Mouse (Mus musculus) CH12.LX (cell line): ENCODE results near the gene Usp49. TPM values are rescaled to one million over a fixed set of nuclear protein-coding genes. Genes with fewer than 3 reads are reported as not detected.

Experiments used
- DNase-seq: peaks from one replicate; pipeline ENCODE4 v3.0.0-alpha.2; 2013; ENCODE audit errors: extremely low read depth
- H3K27ac ChIP-seq: 2 replicates; pipeline ENCODE4 v1.5.1; 2012; ENCODE audit warnings: low read depth, mild to moderate bottlenecking, control low read depth, moderate library complexity; ENCODE audit not compliant: insufficient read depth
- H3K27me3 ChIP-seq: replicated peaks from 2 replicates; pipeline ENCODE3; 2012; ENCODE audit warnings: inconsistent platforms
- H3K36me3 ChIP-seq, 2 experiments: replicated peaks in 1 of 2; 2 replicates each; pipeline versions ENCODE3 to v1.6.1; 2012; ENCODE audit warnings: inconsistent platforms in 1 of 2, low read length in 1 of 2, mild to moderate bottlenecking in 1 of 2, mixed read lengths in 1 of 2, moderate library complexity in 1 of 2; ENCODE audit not compliant: control insufficient read depth in 1 of 2, insufficient read depth in 1 of 2
- H3K4me1 ChIP-seq, 2 experiments: 2 replicates each; pipeline ENCODE4 v1.6.1; 2012; ENCODE audit warnings: inconsistent platforms in 1 of 2, moderate library complexity in 1 of 2; ENCODE audit not compliant: insufficient read depth in 2 of 2, control insufficient read depth in 1 of 2
- H3K4me2 ChIP-seq: 2 replicates; pipeline ENCODE4 v1.6.1; 2012; ENCODE audit warnings: low read depth, mild to moderate bottlenecking, control low read depth; ENCODE audit not compliant: poor library complexity, insufficient read depth, severe bottlenecking
- H3K4me3 ChIP-seq, 3 experiments: fragments of 150-350 bp in 1 of 3; sonication (generic) in 1 of 3; replicated peaks in 1 of 3; 2 replicates each; pipeline versions ENCODE3 to v1.5.1; 2011 to 2012; ENCODE audit warnings: low read depth in 2 of 3, low read length in 2 of 3, mild to moderate bottlenecking in 2 of 3, moderate library complexity in 2 of 3, control low read depth in 1 of 3, improper control_type of control experiment in 1 of 3, inconsistent platforms in 1 of 3, mixed read lengths in 1 of 3; ENCODE audit not compliant: poor library complexity in 1 of 3
- H3K79me2 ChIP-seq: replicated peaks from 2 replicates; pipeline ENCODE4 v1.6.1; 2012; ENCODE audit warnings: mild to moderate bottlenecking, moderate library complexity; ENCODE audit not compliant: control insufficient read depth, poor library complexity, insufficient read depth, severe bottlenecking; ENCODE audit errors: extremely low read depth
- H3K9ac ChIP-seq: 2 replicates; pipeline ENCODE4 v1.6.1; 2012; ENCODE audit warnings: low read depth, mild to moderate bottlenecking, control low read depth, moderate library complexity; ENCODE audit not compliant: insufficient read depth
- H3K9me3 ChIP-seq: replicated peaks from 2 replicates; pipeline ENCODE3; 2012; ENCODE audit warnings: low read length, inconsistent platforms, mixed read lengths
- BHLHE40 ChIP-seq: IDR thresholded peaks from 2 replicates; pipeline ENCODE4 v1.6.1; 2011; ENCODE audit warnings: mild to moderate bottlenecking, low read depth, low read length, improper control_type of control experiment
- CHD1 ChIP-seq: IDR thresholded peaks from 2 replicates; pipeline ENCODE4 v1.6.1; 2012; ENCODE audit warnings: low read depth, low read length, improper control_type of control experiment, inconsistent platforms
- CHD2 ChIP-seq: IDR thresholded peaks from 2 replicates; pipeline ENCODE4 v1.6.1; 2011; ENCODE audit warnings: low read length, improper control_type of control experiment
- CTCF ChIP-seq, 2 experiments: IDR thresholded peaks in 1 of 2; conservative IDR thresholded peaks in 1 of 2; 2 replicates each; pipeline ENCODE4 v1.5.1; 2011 to 2012; ENCODE audit warnings: low read depth in 2 of 2, low read length in 2 of 2, improper control_type of control experiment in 1 of 2, inconsistent platforms in 1 of 2, mild to moderate bottlenecking in 1 of 2, moderate library complexity in 1 of 2
- ELF1 ChIP-seq: IDR thresholded peaks from 2 replicates; pipeline ENCODE4 v1.6.1; 2014; ENCODE audit warnings: low read depth, mild to moderate bottlenecking, inconsistent platforms, low read length, improper control_type of control experiment
- EP300 ChIP-seq: IDR thresholded peaks from 2 replicates; pipeline ENCODE4 v1.6.1; 2011; ENCODE audit warnings: low read length, improper control_type of control experiment
- ETS1 ChIP-seq: conservative IDR thresholded peaks from 2 replicates; pipeline ENCODE4 v1.6.1; 2012; ENCODE audit warnings: low read depth, mild to moderate bottlenecking, inconsistent platforms, low read length, improper control_type of control experiment, moderate library complexity
- GABPA ChIP-seq: IDR thresholded peaks from 2 replicates; pipeline ENCODE4 v1.6.1; 2012; ENCODE audit warnings: low read depth, low read length, improper control_type of control experiment, inconsistent platforms; ENCODE audit not compliant: insufficient replicate concordance
- HCFC1 ChIP-seq: IDR thresholded peaks from 2 replicates; pipeline ENCODE4 v1.6.1; 2012; ENCODE audit warnings: low read depth, mild to moderate bottlenecking, inconsistent platforms, low read length, improper control_type of control experiment
- IRF4 ChIP-seq: IDR thresholded peaks from 2 replicates; pipeline ENCODE4 v1.6.1; 2014; ENCODE audit warnings: low read depth, mild to moderate bottlenecking, inconsistent platforms, low read length, improper control_type of control experiment
- JUND ChIP-seq: conservative IDR thresholded peaks from 2 replicates; pipeline ENCODE4 v1.6.1; 2011; ENCODE audit warnings: low read depth, low read length, improper control_type of control experiment
- KAT2A ChIP-seq: IDR thresholded peaks from 2 replicates; pipeline ENCODE4 v1.6.1; 2012; ENCODE audit warnings: low read length, improper control_type of control experiment, inconsistent platforms; ENCODE audit not compliant: insufficient replicate concordance
- MAX ChIP-seq: IDR thresholded peaks from 2 replicates; pipeline ENCODE4 v1.6.1; 2011; ENCODE audit warnings: low read length, improper control_type of control experiment
- MAZ ChIP-seq: IDR thresholded peaks from 2 replicates; pipeline ENCODE4 v1.6.1; 2012; ENCODE audit warnings: low read depth, mild to moderate bottlenecking, inconsistent platforms, low read length, improper control_type of control experiment, moderate library complexity
- MEF2A ChIP-seq: IDR thresholded peaks from 2 replicates; pipeline ENCODE4 v1.6.1; 2014; ENCODE audit warnings: low read depth, mild to moderate bottlenecking, inconsistent platforms, low read length, improper control_type of control experiment, borderline replicate concordance
- MXI1 ChIP-seq: IDR thresholded peaks from 2 replicates; pipeline ENCODE4 v1.6.1; 2011; ENCODE audit warnings: mild to moderate bottlenecking, low read depth, low read length, improper control_type of control experiment
- NRF1 ChIP-seq: IDR thresholded peaks from 2 replicates; pipeline ENCODE4 v1.6.1; 2014; ENCODE audit warnings: low read depth, mild to moderate bottlenecking, inconsistent platforms, low read length, improper control_type of control experiment, moderate library complexity
- POLR2A ChIP-seq: IDR thresholded peaks from 2 replicates; pipeline ENCODE4 v1.6.1; 2011; ENCODE audit warnings: low read depth, mild to moderate bottlenecking, improper control_type of control experiment, low read length
- RAD21 ChIP-seq: IDR thresholded peaks from 2 replicates; pipeline ENCODE4 v1.6.1; 2011; ENCODE audit warnings: low read depth, mild to moderate bottlenecking, low read length, improper control_type of control experiment, moderate library complexity
- RCOR1 ChIP-seq: conservative IDR thresholded peaks from 2 replicates; pipeline ENCODE4 v1.6.1; 2012; ENCODE audit warnings: low read depth, mild to moderate bottlenecking, inconsistent platforms, low read length, improper control_type of control experiment
- SMC3 ChIP-seq: IDR thresholded peaks from 2 replicates; pipeline ENCODE4 v1.6.1; 2011; ENCODE audit warnings: low read depth, low read length, improper control_type of control experiment
- TBP ChIP-seq: conservative IDR thresholded peaks from 2 replicates; pipeline ENCODE4 v1.6.1; 2011; ENCODE audit warnings: low read depth, low read length, improper control_type of control experiment
- TCF12 ChIP-seq: IDR thresholded peaks from 2 replicates; pipeline ENCODE4 v1.6.1; 2014; ENCODE audit warnings: low read depth, mild to moderate bottlenecking, inconsistent platforms, low read length, improper control_type of control experiment
- UBTF ChIP-seq: IDR thresholded peaks from 2 replicates; pipeline ENCODE4 v1.6.1; 2012; ENCODE audit warnings: low read depth, mild to moderate bottlenecking, inconsistent platforms, low read length, improper control_type of control experiment, moderate library complexity
- USF1 ChIP-seq: IDR thresholded peaks from 2 replicates; pipeline ENCODE4 v1.6.1; 2014; ENCODE audit warnings: low read depth, mild to moderate bottlenecking, inconsistent platforms, low read length, improper control_type of control experiment
- USF2 ChIP-seq: conservative IDR thresholded peaks from 2 replicates; pipeline ENCODE4 v1.6.1; 2011; ENCODE audit warnings: low read depth, low read length, improper control_type of control experiment
- ZC3H11A ChIP-seq: IDR thresholded peaks from 2 replicates; pipeline ENCODE4 v1.6.1; 2012; ENCODE audit warnings: low read depth, mild to moderate bottlenecking, inconsistent platforms, low read length, improper control_type of control experiment
- ZMIZ1 ChIP-seq: IDR thresholded peaks from 2 replicates; pipeline ENCODE4 v1.6.1; 2012; ENCODE audit warnings: low read depth, mild to moderate bottlenecking, inconsistent platforms, low read length, improper control_type of control experiment
- dilution Hi-C: fragments of 300-500 bp; cut with MboI; formaldehyde crosslinking; loops from 2 replicates; pipeline ENCODE4 v1.14.3; 2020; ENCODE audit warnings: low sequenced_read_pairs; ENCODE audit not compliant: extremely low pct_unique_long_range_greater_than_20kb, extremely low pct_ligation_motif_present
- in situ Hi-C: fragments of 300-500 bp; cut with MboI; formaldehyde crosslinking; loops from 3 replicates; pipeline ENCODE4 v1.14.3; 2019; ENCODE audit warnings: low sequenced_read_pairs, low pct_ligation_motif_present, low pct_unique_long_range_greater_than_20kb, mixed read lengths
- polyA plus RNA-seq: library from polyadenylated mRNA; unstranded; fragments of >175 nt; gene quantifications from 2 replicates; pipeline ENCODE4 v1.2.1, GENCODE M21; 2012; ENCODE audit warnings: low read depth; ENCODE audit not compliant: insufficient read length
- total RNA-seq, 2 experiments: library from RNA; depleted of rRNA; stranded (reverse); fragments of 300-350 nt in 1 of 2; fragments of >200 nt in 1 of 2; gene quantifications; 2 replicates each; pipeline ENCODE4 v1.2.3; 2012 to 2014

The Usp49 gene
- total and polyA plus RNA-seq, 3 experiments: 2.6 to 4.3 (median 3.4) TPM

DNA sequence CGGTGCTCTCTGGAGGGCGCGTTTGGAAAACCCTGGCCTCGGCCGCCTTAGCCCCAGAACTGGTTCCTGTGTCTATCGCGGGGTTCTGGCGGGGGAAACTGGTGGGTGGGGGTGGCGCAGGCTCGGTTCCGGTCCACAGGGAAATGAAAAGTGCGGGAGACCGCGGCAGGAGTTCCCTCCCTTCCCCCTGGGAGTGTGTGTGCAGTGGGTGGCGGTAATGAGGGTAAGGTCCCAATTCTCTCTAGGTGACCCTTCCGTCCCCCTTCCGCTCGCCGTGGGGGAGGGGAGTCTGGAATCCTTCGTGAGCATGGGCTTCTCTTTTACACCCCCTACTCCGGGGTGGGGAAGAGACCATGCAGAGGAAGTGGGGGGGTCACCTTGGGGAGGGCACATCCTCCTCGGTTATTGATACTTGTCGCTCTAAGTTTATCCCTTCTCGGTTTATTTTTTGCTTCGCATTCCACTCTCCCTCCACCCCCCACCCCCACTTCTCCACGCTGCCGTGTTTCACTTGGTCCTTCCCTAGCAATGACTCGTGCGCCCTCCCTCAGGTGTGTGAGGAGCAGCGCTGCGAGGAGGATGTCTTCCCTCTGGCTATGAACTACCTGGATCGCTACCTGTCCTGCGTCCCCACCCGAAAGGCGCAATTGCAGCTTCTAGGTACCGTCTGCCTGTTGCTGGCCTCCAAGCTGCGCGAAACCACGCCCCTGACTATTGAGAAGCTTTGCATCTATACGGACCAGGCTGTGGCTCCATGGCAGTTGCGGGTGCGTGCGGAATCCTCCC is 36.1 kb upstream of the Usp49 start (continued):
- TF ChIP-seq KAT2A (0 out of 2 replicates have a peak, but pooled peaks have one; percentile 25), TBP (no peak), BHLHE40 (0 out of 2 replicates have a peak, but pooled peaks have one; percentile 14), CTCF (conservative IDR thresholded peaks at IDR 0.05 in 1 of 2, IDR thresholded peaks at IDR 0.05 in 1 of 2; ENCODE audit: low read depth in 2 of 2, low read length in 2 of 2) (no peak), EP300 (0 out of 2 replicates have a peak, but pooled peaks have one; percentile 17), CHD2 (peak; percentile 80), TCF12 (no peak), USF1 (no peak), MAZ (no peak), SMC3 (no peak), USF2 (no peak), MAX (no peak; the same call in 1 of the 2 replicates), POLR2A (no peak), ZMIZ1 (no peak), UBTF (no peak), HCFC1 (peak; percentile 34)

DNA sequence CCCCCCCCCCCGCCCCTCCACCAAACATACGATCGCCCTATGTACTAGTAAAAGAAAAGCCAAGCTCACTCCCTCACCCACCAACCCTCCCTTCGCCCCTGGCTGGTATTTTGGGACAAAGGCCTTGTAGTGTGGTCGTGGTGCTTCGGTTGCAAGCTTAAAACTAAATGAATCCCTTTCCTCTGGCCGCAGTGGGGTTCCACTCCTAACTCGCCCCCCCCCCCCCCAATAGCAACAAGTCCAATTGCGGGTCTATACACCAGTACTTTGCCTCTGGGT is 35.6 kb upstream of the Usp49 start:
- dilution Hi-C loops: no loop called here
- Histone ChIP-seq H3K4me1 (peaks cover 11 to 37% of the 10 kb centered on the region in 2 experiments), H3K79me2 (peaks cover 10% of the 10 kb centered on the region; the same call in 1 of the 2 replicates), H3K36me3 (peaks cover 21 to 42% of the 10 kb centered on the region in 2 experiments), H3K4me3 (no peak overlapping the region), H3K27me3 (peaks cover 1% of the 10 kb centered on the region), H3K27ac (no peak overlapping the region), H3K9ac (no peak overlapping the region), H3K4me2 (peak overlapping the region; percentile 82), H3K9me3 (no peaks in the 10 kb centered on the region)
- in situ Hi-C loops: no loop called here
- no peak for TF ChIP-seq GABPA
- TF ChIP-seq ETS1: no peak
- TF ChIP-seq ZC3H11A: no peak
- no peak for TF ChIP-seq RAD21
- no peak for TF ChIP-seq POLR2A
- no peak for TF ChIP-seq USF2
- TF ChIP-seq MEF2A: no peak
- TF ChIP-seq MXI1: no peak
- TF ChIP-seq NRF1: no peak
- no peak for TF ChIP-seq USF1
- TF ChIP-seq IRF4: no peak
- no peak for TF ChIP-seq ELF1
- TF ChIP-seq CHD1: no peak
- TF ChIP-seq KAT2A: no peak
- no peak for TF ChIP-seq UBTF
- TF ChIP-seq RCOR1: no peak
- no peak for TF ChIP-seq JUND
- DNase-seq: no peak
